Mouse (Mus musculus) adrenal gland, postnatal 4 days (tissue): Measurements from ENCODE around the gene Dcdc2b. TPM values are rescaled to one million over a fixed set of nuclear protein-coding genes. Genes with fewer than 3 reads are reported as not detected.
A peak's percentile ranks its signal among the peaks of the same experiment; 100 is the strongest.

Source experiments
- DNase-seq, 2 experiments: peaks; one replicate each; pipeline ENCODE4 v3.0.0; 2021 to 2022; ENCODE audit warnings: low spot score in 2 of 2, mixed read lengths in 2 of 2
- total RNA-seq, 2 experiments: library from RNA; stranded (reverse); gene quantifications; 2 replicates each; pipeline ENCODE4 v1.2.3; 2021

Gene Dcdc2b
- total RNA-seq, 2 experiments from 2014 or later: 2.9 to 3.3 TPM

- DNase-seq: no peak
These were observed 8.2 kb upstream of the Dcdc2b start for GRCm38 (mm10) chr4:129622120-129622802.

- no peak for DNase-seq
These were observed 7.3 kb upstream of the Dcdc2b start for GRCm38 (mm10) chr4:129621283-129621841.

GRCm38 (mm10) chr4:129620419-129621282 lies 6.6 kb upstream of the Dcdc2b start:
- no peak for DNase-seq

GRCm38 (mm10) chr4:129618786-129619691 lies 5.0 kb upstream of the Dcdc2b start, which contains the start of gene Iqcc:
Iqcc (minus strand) TSS chr4:129619099.
- peak; percentile 86 to 90 for DNase-seq

GRCm38 (mm10) chr4:129618031-129618430 lies 4.0 kb upstream of the Dcdc2b start:
- DNase-seq: no peak

DNA sequence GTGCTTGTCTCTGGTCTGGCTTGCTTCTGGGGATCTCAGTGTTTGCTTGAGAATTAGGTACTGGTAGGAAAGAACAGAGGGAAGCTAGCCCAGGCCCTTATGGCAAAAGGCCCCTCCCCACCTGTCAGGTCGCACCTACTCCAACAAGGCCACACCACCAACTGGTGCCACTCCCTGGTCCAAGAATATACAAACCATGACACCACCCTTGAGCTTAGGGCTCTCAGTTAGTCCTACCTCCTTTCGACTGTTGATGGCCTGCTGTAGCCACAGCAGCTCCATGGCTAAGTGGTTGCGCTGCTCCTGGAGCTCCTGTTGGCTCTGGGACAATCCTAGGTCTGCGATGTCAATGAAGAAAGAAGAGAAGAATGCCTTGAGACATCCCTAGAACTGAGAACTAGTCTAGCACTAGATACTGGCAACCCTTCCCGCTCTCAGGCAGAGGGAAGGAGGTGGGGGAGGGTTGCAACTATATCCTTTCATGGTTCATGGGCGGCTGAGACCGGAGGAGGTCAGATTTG lies 3.1 kb upstream of the Dcdc2b start:
- no peak for DNase-seq

DNA sequence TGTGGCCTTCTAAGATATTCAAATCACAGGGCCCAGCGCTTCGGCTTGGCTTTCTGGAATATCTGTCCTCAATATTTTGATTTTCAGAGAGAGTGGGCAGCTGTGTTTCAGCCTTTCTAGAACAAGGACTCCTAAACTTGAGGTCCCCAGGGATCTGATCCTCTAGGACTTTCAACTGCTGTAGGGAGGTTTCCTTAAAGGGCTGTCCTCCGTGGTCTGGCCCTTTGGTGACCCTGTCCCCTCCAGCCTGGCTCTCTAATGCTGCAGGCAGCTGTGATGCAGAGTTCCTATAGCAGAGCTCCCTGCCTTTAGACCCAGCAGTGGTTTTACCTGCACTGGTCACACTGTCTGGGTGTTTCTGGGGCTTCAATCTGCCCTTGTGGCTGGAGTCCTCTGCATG lies 2.6 kb upstream of the Dcdc2b start:
- no peak for DNase-seq

DNA sequence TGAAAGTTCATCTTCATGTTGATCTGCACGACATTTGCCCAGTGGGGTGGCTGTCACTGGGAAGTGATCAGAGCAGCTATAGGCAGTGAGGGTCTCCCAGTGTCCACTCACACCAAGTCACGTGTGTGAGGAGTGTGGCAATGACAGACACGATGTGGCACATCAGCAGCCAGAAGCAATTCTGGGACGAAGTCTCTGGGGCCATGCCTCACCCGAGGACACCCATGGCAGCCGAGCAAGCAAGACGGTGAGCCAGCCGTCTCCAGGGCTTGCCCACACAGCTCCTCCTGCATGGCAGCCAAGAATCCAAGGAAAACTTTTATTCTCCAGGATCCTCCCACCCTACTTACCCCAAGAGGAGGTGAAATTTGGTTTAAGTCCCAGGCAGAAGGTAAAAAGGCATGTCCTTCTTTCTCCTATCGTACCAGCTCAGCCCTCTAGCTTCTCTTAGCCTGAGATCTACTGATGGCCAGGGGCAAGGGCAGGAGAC lies 1.8 kb upstream of the Dcdc2b start:
- DNase-seq: no peak

- DNase-seq: no peak
These were observed 3.6 kb downstream of the Dcdc2b start for GRCm38 (mm10) chr4:129610472-129610871.

- no peak for DNase-seq
These were observed 4.0 kb downstream of the Dcdc2b start for GRCm38 (mm10) chr4:129610026-129610425.

- no peak for DNase-seq
These were observed 4.9 kb downstream of the Dcdc2b start for GRCm38 (mm10) chr4:129609139-129609631.

GRCm38 (mm10) chr4:129608426-129609025 lies 5.5 kb downstream of the Dcdc2b start:
- DNase-seq: peak in 1 of 2 experiments; percentile 70

- DNase-seq: peak; percentile 64 to 68
These were observed 13.6 kb downstream of the Dcdc2b start, which contains the start of the genes Eif3i and Tmem234 for GRCm38 (mm10) chr4:129600233-129601158. Eif3i (minus strand) TSS chr4:129600648. Tmem234 (plus strand) TSS chr4:129600668.

DNA sequence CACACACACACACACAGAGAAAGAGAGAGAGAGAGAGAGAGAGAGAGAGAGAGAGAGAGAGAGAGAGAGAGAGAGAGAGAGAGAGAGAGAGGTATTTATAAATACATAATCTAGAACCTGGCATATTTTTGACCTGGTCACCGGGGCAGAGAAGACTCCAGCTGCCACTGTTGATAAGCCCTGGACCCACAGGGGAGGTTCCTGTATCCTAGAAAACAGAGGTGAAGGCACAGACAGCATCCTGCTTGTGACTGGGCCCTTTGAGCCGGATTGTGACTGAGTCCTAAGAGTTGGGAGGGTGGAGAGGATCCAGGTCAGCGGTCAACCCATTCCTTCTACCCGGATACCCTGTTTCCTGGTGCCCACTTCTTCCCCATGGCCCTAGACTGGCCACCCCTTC lies 25.2 kb downstream of the Dcdc2b start:
- DNase-seq: no peak

DNA sequence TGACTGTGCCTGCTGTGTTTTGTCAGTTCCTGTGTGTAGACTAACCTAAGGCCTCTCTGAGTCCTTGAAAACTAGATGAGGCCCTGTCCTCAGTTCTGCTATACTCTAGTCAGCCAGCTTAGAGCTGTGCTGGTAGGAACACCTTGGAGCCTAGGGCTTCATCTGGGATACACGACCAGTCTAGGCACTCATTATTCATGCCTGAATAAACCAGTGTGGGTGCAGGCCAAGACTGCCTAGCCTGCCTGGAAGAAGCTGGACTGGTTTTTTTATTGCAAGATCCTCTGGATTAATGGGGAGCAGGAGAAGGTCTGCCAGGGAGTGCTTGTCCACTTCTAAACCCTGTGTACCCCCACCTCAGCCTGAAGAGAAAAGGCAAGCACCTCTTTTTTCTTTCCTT lies 27.1 kb downstream of the Dcdc2b start:
- DNase-seq: no peak

DNA sequence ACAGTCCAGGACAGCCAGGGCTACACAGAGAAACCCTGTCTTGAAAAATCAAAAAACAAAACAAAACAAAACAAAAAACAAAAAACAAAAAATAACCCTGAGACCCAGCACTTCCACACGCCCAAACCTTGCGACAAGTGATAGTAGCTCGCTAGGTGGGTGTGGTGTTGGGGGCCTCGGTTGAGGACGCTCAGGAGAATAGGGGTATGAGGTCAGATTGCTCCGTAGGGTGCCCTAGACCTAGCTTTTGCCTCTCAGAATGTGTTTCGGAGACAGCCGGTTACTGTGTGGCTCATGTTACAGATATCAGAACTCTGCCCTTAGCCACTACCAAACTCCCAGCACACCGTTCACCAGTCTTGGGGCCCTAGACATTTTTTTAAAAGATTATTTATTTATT lies 28.3 kb downstream of the Dcdc2b start:
- DNase-seq: no peak

GRCm38 (mm10) chr4:129584884-129585608 lies 29.0 kb downstream of the Dcdc2b start:
- DNase-seq: peak; percentile 78 to 79

DNA sequence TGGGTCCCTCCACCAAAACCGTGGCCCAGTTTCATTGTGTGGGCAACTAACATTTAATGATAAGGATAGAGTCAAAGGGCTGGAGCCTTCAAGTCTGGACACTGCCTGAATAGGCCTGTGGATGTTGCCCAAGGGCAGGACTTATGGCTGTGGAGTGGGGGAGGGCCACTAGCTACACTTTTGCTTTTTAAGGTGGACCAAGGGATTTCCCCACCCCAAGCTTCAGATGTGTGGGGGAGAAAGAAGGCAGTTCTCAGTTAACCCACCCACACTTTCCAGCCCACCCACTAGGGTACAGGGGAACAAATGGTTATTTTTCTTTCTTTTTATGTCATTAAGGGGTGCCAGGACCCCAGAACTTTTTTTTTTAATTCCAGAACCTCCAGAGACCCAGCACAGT lies 29.7 kb downstream of the Dcdc2b start:
- no peak for DNase-seq
